Mouse (Mus musculus) bone marrow, adult 2 months (tissue): ENCODE measurements around the gene Rex1bd.

Experiments used
- CTCF ChIP-seq: fragments of 200-500 bp; IDR thresholded peaks from 2 replicates; pipeline ENCODE4 v1.5.1; 2011; ENCODE audit warnings: low read length, control low read depth; ENCODE audit not compliant: control insufficient read depth, insufficient read depth
- POLR2A ChIP-seq: fragments of 200-500 bp; IDR thresholded peaks from 2 replicates; pipeline ENCODE4 v1.6.1; 2011; ENCODE audit warnings: low read depth, mild to moderate bottlenecking, control low read depth, low read length, borderline replicate concordance; ENCODE audit not compliant: control insufficient read depth

GRCm38 (mm10) chr8:70466771-70467170 lies 39.8 kb downstream of the Rex1bd start:
- no peak for TF ChIP-seq POLR2A
- TF ChIP-seq CTCF, result no peak
